Mouse (Mus musculus): Measurements from ENCODE around the gene Gm10642.

The Gm10642 gene

GRCm38 (mm10) chr9:70656130-70657007 is at the start of gene Gm10642:
TSS of gene Gm10642 (plus strand) at chr9:70656251.
- peak; percentile 75 for DNase-seq (ENCODE audit: low spot score)

- no peak for DNase-seq (ENCODE audit: low spot score)
Measured at GRCm38 (mm10) chr9:70611026-70611673, 44.9 kb upstream of the Gm10642 start.

- DNase-seq (ENCODE audit: low spot score) = no peak
Measured at GRCm38 (mm10) chr9:70629711-70630110, 26.3 kb upstream of the Gm10642 start.

DNA sequence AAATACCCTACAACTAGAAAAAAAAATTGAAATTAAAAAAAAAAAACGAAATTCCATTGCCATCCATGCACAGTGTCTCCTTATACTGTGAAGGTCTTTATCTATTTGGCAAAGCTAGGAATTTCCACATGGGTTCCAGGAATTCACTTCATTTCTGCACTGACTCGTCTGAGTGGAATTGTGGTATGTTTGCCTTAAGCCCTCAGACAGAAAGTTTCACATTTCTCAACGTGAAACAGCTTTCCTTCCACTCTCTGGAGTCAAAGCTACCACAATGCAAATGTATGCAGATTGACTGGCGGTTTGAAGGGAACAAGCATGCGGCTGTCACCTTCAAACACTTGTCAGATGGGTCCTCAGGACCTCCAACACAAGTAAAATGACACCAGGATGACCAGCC is 24.4 kb upstream of the Gm10642 start:
- DNase-seq (ENCODE audit: low spot score) = no peak

DNA sequence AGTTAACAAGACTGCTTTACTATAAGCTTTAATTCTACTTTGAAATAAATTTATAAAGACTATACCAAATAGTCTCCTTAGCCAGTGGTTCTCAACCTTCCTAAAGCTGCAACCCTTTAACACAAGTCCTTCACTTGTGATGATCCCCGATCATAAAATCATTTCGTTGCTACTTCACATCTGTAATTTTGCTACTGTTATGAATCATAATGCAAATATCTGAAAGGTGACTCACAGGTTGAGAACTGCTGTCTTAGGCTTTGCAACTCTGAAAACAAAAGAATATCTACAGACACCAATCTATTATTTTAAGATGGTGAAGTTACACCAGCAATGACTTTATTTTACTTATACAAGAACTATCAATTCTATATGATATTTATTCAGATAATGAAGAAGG is 19.3 kb upstream of the Gm10642 start:
- no peak for DNase-seq (ENCODE audit: low spot score)

DNA sequence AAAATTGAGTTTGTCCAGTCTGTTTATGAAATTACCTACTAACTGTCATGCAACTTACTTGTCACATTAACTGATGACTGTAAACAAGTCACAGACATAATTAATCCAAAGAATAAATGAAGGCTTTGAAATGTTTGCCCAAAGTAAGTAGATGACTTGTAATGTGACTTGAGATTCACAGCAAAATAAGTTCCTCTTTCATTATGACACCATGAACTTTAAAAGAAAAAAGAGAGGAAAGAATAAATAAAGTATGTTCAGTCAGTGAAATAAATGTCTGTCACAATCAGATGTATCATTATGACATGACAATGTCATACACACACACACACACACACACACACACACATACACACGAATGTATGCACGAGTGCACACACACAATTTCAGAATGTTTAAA is 5.8 kb upstream of the Gm10642 start:
- no peak for DNase-seq (ENCODE audit: low spot score)

DNA sequence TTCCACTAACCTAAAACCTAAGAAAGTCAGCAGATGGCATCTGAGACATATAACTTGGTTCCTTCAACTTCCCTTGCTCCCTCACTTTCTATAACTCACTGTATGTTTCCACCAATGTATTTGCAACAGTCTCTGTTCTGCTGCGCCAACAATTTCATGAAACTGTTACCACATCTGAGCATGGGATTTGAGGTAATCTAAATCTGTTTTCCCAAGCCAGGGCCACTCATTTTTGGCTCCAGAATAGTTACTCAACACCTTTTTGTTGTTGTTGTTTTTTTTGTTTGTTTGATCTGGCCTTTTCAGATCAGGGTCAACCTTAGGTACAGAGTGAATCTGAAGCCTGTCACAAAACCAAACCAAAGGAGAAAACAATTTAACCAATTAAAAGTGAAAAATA is 5.1 kb upstream of the Gm10642 start:
- DNase-seq (ENCODE audit: low spot score) = no peak

- no peak for DNase-seq (ENCODE audit: low spot score)
Measured at GRCm38 (mm10) chr9:70652221-70652620, 3.8 kb upstream of the Gm10642 start.

- no peak for DNase-seq (ENCODE audit: low spot score)
Measured at GRCm38 (mm10) chr9:70653875-70654274, 2.2 kb upstream of the Gm10642 start.

DNA sequence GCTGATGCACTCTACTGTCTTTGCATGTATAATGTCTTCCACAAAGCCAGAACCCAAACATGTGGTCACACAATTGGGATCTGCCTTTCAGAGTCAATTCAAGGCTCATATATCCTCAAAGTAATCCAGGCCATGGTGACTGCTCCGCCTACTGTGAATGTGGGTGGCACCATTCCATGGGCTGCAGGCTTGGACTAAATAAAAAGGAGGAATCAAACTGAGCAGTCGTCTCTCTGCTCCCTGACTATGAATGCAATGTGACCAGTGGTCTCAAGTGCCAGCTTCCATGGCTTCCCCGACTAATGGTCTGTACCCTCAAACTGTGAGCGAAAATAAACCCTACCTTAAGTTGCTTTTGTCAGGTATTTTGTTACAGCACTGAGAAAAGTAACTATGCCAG is 1.6 kb upstream of the Gm10642 start:
- DNase-seq (ENCODE audit: low spot score) = no peak

- DNase-seq (ENCODE audit: low spot score) = no peak
Measured at GRCm38 (mm10) chr9:70655764-70656129, 304 bp upstream of the Gm10642 start.

- DNase-seq (ENCODE audit: low spot score) = peak; percentile 98
Measured at GRCm38 (mm10) chr9:70657013-70657967, 1.2 kb downstream of the Gm10642 start, which contains the start of gene Mindy2. TSS of gene Mindy2 (minus strand) at chr9:70657174.

GRCm38 (mm10) chr9:70658266-70658665 is 2.2 kb downstream of the Gm10642 start:
- DNase-seq (ENCODE audit: low spot score) = peak; percentile 10

- no peak for DNase-seq (ENCODE audit: low spot score)
Measured at GRCm38 (mm10) chr9:70664847-70665246, 8.8 kb downstream of the Gm10642 start.

DNA sequence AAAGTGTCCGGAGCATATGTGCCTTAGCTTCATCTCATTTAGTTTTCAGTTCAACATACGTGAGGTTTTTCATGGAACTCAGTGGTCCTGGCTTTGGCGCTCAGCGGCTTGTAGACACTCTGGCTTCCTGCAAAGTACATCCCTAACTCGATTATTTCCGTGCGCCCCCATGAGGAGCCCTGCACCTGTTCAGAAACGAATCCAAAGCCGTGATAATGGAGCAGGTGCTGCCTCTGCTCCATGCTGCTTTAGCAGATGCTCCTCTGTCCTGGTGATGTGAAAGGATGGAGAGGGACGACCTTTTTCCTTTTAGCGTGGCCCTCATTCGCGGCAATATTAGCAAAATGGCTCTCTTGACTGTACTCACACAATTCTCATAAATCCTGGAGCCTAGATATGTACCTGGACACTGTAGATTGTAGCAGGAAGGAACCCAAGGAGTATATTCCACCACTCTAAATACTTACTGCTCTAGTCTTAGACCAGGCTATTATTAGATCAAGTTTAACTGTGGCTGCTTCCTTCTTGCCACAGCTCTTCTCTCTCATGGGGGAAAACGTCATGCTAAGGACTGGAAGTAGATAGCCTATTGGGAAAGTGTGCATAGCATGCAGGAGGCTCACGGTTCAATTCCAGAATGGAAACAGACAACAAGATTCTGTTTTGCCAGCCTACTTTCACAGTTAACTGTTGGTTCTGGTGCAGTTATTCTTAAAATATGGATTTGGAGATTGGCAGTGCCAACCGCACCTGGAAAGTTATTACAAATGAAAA is 9.5 kb downstream of the Gm10642 start:
- DNase-seq (ENCODE audit: low spot score) = no peak

GRCm38 (mm10) chr9:70666811-70667210 is 10.8 kb downstream of the Gm10642 start:
- no peak for DNase-seq (ENCODE audit: low spot score)

DNA sequence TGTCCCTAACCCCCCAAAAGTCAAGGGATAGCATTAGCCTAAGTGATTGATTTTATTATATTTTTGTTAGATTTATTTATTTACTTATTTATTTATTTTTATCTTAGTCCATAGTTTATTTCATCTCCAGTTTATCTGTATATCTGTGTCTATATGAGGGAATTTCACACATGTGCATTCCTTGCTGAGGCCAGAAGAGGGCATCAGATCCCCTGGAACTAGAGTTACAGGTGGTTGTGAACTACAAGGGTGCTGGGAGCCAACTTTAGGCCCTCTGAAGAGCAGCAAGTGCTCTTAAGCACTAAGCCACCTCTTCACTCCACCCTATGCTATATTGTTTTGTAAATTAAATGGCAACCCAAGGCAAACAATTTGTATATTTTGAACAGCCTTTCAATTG is 12.0 kb downstream of the Gm10642 start:
- DNase-seq (ENCODE audit: low spot score) = no peak

DNA sequence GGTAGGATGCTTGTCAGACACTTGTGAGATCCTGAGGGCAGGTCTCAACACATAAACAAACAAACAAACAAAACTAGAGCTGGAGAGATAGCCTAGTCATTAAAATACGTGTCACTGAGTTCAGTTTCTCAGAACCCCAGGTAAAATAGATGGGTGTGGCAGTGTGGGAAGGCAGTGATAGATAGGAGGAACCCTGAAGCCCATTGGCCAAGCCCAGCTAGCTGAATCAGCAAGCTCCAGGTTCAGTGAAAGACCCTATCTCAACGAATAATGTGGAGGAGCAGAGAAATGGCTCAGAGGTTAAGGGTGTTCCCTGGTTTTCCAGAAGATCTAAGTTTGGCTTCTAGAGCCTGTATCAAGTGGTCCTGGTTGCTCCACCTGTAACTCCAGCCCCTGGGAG is 13.1 kb downstream of the Gm10642 start:
- no peak for DNase-seq (ENCODE audit: low spot score)

DNA sequence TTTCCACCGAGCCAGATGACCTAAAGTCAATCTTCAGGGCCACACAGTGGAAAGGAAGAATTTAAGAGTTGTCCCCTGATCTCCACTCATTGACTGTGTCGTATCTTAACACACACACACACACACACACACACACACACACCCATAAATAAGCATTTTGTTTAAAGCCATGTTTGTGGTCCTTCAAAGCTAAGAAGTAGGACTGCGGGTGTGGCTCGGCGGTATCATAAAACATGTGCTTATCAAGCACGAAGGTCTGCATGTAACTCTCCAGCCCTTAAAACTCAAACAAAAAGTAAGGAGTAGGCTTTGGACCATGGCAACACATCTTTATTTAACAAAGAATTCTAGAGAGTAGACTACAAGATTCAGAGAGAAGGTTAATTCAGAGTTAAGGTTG is 14.3 kb downstream of the Gm10642 start:
- no peak for DNase-seq (ENCODE audit: low spot score)

- no peak for DNase-seq (ENCODE audit: low spot score)
Measured at GRCm38 (mm10) chr9:70671278-70671677, 15.2 kb downstream of the Gm10642 start.

DNA sequence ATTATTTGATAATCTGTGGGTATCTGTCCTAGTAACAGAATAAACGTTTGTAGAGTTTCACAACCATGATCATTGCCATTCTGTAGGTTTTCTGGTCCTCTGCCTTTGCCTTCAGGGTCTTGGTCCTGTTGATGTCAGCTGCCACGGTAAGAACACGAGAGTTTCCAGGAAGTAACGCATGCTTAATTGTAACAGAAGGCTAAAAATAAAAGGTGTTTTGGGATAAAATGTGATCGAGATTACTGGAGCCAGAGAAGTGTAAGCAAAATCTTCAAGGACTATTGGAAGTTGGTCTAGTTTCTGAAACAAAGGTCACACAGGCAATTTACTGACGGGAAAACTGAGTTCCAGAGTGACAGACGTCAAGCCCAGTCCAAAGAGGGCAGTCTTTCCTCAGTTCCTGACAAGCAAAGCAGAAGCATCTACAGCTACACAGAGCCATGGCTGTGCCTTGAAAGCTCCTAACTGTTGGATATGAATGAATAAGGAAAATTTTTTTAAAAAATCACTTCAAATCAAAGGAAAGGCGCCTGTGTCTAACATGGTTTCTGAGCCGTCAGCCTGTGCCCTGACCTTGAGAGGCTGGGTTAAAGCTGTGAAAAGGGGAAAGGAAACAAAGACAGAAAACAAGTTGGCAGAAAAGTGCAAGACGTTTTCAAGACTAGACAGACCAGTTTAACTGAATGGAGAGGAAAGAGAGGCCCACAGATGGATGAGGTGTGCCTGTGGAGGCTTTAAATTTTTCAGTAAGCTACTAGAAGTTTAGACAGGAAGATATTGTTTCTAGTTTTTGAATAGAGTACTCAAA is 15.9 kb downstream of the Gm10642 start:
- DNase-seq (ENCODE audit: low spot score) = peak; percentile 11
